Mouse (Mus musculus) hindbrain, embryonic 13.5 days (tissue): ENCODE results near the gene Kcnh3. TPM values are rescaled to one million over a fixed set of nuclear protein-coding genes. Genes with fewer than 3 reads are reported as not detected.
A peak's percentile ranks its signal among the peaks of the same experiment; 100 is the strongest.
"Not testable (repeated sequence)": the region's sequence is repeated elsewhere in the genome, so short reads cannot be mapped to it uniquely, and the experiment has no call there.

Source experiments
- ATAC-seq: fragments of 200-750 bp; cut with Nextera tagmentation; 2 replicates; pipeline ENCODE4 v1.8.0; 2017; ENCODE audit warnings: moderate TSS enrichment; ENCODE audit not compliant: low FRiP score
- H3K27ac ChIP-seq: fragments of 300-500 bp; sonication (generic); 2 replicates; pipeline ENCODE4 v1.5.1; 2015; ENCODE audit warnings: inconsistent platforms, mild to moderate bottlenecking, moderate library complexity
- H3K27me3 ChIP-seq: fragments of 300-500 bp; sonication (generic); 2 replicates; pipeline ENCODE4 v1.6.1; 2015; ENCODE audit warnings: mild to moderate bottlenecking, inconsistent platforms
- H3K36me3 ChIP-seq: fragments of 300-500 bp; sonication (generic); 2 replicates; pipeline ENCODE4 v1.6.1; 2015; ENCODE audit warnings: mild to moderate bottlenecking, inconsistent platforms
- H3K4me1 ChIP-seq: fragments of 300-500 bp; sonication (generic); replicated peaks from 2 replicates; pipeline ENCODE4 v1.6.1; 2015; ENCODE audit warnings: inconsistent platforms
- H3K4me2 ChIP-seq: fragments of 300-500 bp; sonication (generic); 2 replicates; pipeline ENCODE4 v1.6.1; 2015; ENCODE audit warnings: inconsistent platforms, mild to moderate bottlenecking, moderate library complexity
- H3K4me3 ChIP-seq: fragments of 300-500 bp; sonication (generic); 2 replicates; pipeline ENCODE4 v1.5.1; 2015; ENCODE audit warnings: mild to moderate bottlenecking, inconsistent platforms
- H3K9ac ChIP-seq: fragments of 300-500 bp; sonication (generic); 2 replicates; pipeline ENCODE4 v1.6.1; 2015; ENCODE audit warnings: mild to moderate bottlenecking, inconsistent platforms
- H3K9me3 ChIP-seq: fragments of 300-500 bp; sonication (generic); 2 replicates; pipeline ENCODE4 v1.6.1; 2016; ENCODE audit warnings: inconsistent platforms
- WGBS: fragments of 180-500 bp; shearing (Covaris S2); methylation state at CpG from one replicate; pipeline ENCODE4 v1.1.7; 2015; 5-methylcytosine and 5-hydroxymethylcytosine counted together
- polyA plus RNA-seq: library from polyadenylated mRNA; unstranded; fragments of >200 nt; fragmentation: Nextera tagmentation; extraction: Ambion mirVana; gene quantifications from 2 replicates; pipeline ENCODE4 v1.2.1, GENCODE M21; 2015

Kcnh3 gene
- polyA plus RNA-seq, 1 experiment from 2014 or later: 0.52 TPM

- Histone ChIP-seq H3K4me2 (no peak overlapping the region), H3K4me3 (no peak overlapping the region), H3K4me1 (peaks cover 27% of the 10 kb centered on the region), H3K27me3 (no peaks in the 10 kb centered on the region), H3K27ac (no peak overlapping the region), H3K36me3 (peaks cover 58% of the 10 kb centered on the region), H3K9ac (no peak overlapping the region), H3K9me3 (no peaks in the 10 kb centered on the region)
- 86% methylated on average over 9 of the region's 9 CpGs for WGBS
- ATAC-seq: no peak
These were observed 24.3 kb downstream of the Kcnh3 start for GRCm38 (mm10) chr15:99248972-99249371.

DNA sequence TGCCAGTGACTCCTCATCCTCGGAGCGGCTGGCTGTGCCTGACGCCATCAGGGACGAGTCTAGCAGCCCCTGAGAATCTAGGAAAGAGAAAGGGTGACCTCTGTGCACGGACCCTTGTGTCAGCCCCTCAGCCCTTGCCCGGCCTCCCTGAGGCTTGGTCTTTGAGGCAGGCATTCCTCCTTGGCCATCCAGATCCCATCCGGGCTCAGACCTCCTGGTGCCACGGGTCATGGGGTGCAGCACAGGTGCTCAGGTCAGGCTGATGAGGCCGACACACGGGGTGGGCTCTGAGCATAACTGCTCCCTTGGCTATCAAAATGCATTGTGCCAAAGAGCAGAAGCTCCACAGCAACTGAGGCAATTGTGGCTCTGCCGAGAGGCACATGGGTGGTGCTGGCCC lies 25.3 kb downstream of the Kcnh3 start:
- no peak for ATAC-seq

GRCm38 (mm10) chr15:99251111-99251510 lies 26.4 kb downstream of the Kcnh3 start:
- peak overlapping the region; percentile 52; the same call in 1 of the 2 replicates for H3K27ac ChIP-seq

More for the DNA sequence above, 25.3 kb downstream of the Kcnh3 start:
- 93% methylated on average over 11 of the region's 11 CpGs for WGBS
- Histone ChIP-seq H3K4me2 (peak overlapping the region; percentile 3; the same call in 1 of the 2 replicates), H3K9ac (peak overlapping the region; percentile 78), H3K27ac (no peak overlapping the region), H3K36me3 (peaks cover 48% of the 10 kb centered on the region), H3K4me3 (no peak overlapping the region), H3K9me3 (no peaks in the 10 kb centered on the region), H3K27me3 (no peaks in the 10 kb centered on the region), H3K4me1 (peaks cover 30% of the 10 kb centered on the region)

GRCm38 (mm10) chr15:99251626-99252380 lies 27.1 kb downstream of the Kcnh3 start, which contains the start of gene Mcrs1:
Gene Mcrs1 (minus strand): TSS chr15:99251961.
- ATAC-seq: peak; percentile 94

More at GRCm38 (mm10) chr15:99251111-99251510, 26.4 kb downstream of the Kcnh3 start:
- ATAC-seq, H3K27me3 ChIP-seq, H3K9me3 ChIP-seq: not testable (repeated sequence)
- whole genome bisulfite sequencing: 1% methylated on average over 14 of the region's 15 CpGs
- Histone ChIP-seq H3K9ac (peak overlapping the region; percentile 78), H3K36me3 (peaks cover 37% of the 10 kb centered on the region), H3K4me3 (peak overlapping the region; percentile 59), H3K4me2 (peak overlapping the region; percentile 80), H3K4me1 (peaks cover 30% of the 10 kb centered on the region)

GRCm38 (mm10) chr15:99252381-99253174 lies 27.9 kb downstream of the Kcnh3 start:
- no peaks in the 10 kb centered on the region for H3K27me3 ChIP-seq
- 6% methylated on average over 22 of the region's 22 CpGs for WGBS
- peak; percentile 55 for ATAC-seq
- peak overlapping the region; percentile 96 for H3K27ac ChIP-seq
- H3K36me3 ChIP-seq: peaks cover 23% of the 10 kb centered on the region
- H3K9ac ChIP-seq: peak overlapping the region; percentile 81
- peak overlapping the region; percentile 84 for H3K4me2 ChIP-seq
- H3K9me3 ChIP-seq: no peaks in the 10 kb centered on the region
- peak overlapping the region; percentile 59 for H3K4me3 ChIP-seq
- H3K4me1 ChIP-seq: peaks cover 30% of the 10 kb centered on the region

More at GRCm38 (mm10) chr15:99251626-99252380, 27.1 kb downstream of the Kcnh3 start, which contains the start of gene Mcrs1:
- no peaks in the 10 kb centered on the region for H3K27me3 ChIP-seq
- peaks cover 30% of the 10 kb centered on the region for H3K36me3 ChIP-seq
- peak within 1 kb of the TSS; percentile 81 for H3K9ac ChIP-seq
- under 1% methylated on average over 52 of the region's 52 CpGs for WGBS
- H3K4me2 ChIP-seq: peak within 1 kb of the TSS; percentile 84
- peak within 1 kb of the TSS; percentile 59 for H3K4me3 ChIP-seq
- H3K4me1 ChIP-seq: peaks cover 30% of the 10 kb centered on the region
- no peaks in the 10 kb centered on the region for H3K9me3 ChIP-seq
- H3K27ac ChIP-seq: peak within 1 kb of the TSS; percentile 96

- ATAC-seq, H3K27ac ChIP-seq, H3K9me3 ChIP-seq, H3K9ac ChIP-seq, H3K27me3 ChIP-seq: not testable (repeated sequence)
- Histone ChIP-seq H3K4me2 (peak overlapping the region; percentile 84), H3K4me3 (peak overlapping the region; percentile 59), H3K4me1 (peaks cover 30% of the 10 kb centered on the region), H3K36me3 (peaks cover 17% of the 10 kb centered on the region)
- 45% methylated on average over 2 of the region's 2 CpGs for WGBS
These were observed 28.5 kb downstream of the Kcnh3 start for GRCm38 (mm10) chr15:99253175-99253479.

DNA sequence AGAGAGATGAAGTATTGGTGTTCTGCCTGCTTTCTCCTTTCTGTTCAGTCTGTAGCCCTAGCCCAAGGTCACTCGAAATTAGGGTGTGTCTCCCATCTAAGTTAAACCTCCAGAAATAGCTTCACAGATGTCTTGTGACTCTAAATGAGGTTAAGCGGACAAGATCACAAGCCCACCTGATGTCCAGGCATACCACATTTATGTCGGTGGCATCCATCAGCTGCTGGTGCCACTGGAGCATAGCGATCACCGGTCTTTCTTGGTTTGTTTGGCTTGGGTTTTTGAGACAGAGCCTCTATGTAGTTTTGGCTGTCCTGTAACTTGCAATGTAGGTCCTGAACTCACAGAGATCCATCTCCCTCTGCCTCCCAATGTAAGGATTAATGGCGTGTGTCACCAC lies 29.1 kb downstream of the Kcnh3 start:
- no peak overlapping the region for H3K4me2 ChIP-seq
- peaks cover 30% of the 10 kb centered on the region for H3K4me1 ChIP-seq
- no peak overlapping the region for H3K9ac ChIP-seq
- peaks cover 11% of the 10 kb centered on the region for H3K36me3 ChIP-seq
- no peak overlapping the region for H3K4me3 ChIP-seq
- no peaks in the 10 kb centered on the region for H3K27me3 ChIP-seq
- no peak for ATAC-seq
- H3K9me3 ChIP-seq: no peaks in the 10 kb centered on the region
- WGBS: 97% methylated on average over 6 of the region's 6 CpGs
- no peak overlapping the region for H3K27ac ChIP-seq

- Histone ChIP-seq H3K27me3 (no peaks in the 10 kb centered on the region), H3K9me3 (no peaks in the 10 kb centered on the region), H3K9ac (no peak overlapping the region), H3K36me3 (peaks cover 3% of the 10 kb centered on the region; the same call in 1 of the 2 replicates), H3K4me1 (peaks cover 33% of the 10 kb centered on the region), H3K4me3 (no peak overlapping the region), H3K27ac (no peak overlapping the region), H3K4me2 (no peak overlapping the region)
- WGBS: 82% methylated on average over 2 of the region's 2 CpGs
- ATAC-seq: no peak
These were observed 29.9 kb downstream of the Kcnh3 start for GRCm38 (mm10) chr15:99254477-99255005.

GRCm38 (mm10) chr15:99255241-99255749 lies 30.6 kb downstream of the Kcnh3 start:
- no peaks in the 10 kb centered on the region for H3K9me3 ChIP-seq
- H3K27ac ChIP-seq: no peak overlapping the region
- H3K4me2 ChIP-seq: no peak overlapping the region
- whole genome bisulfite sequencing: 82% methylated on average over 6 of the region's 6 CpGs
- H3K4me1 ChIP-seq: peaks cover 29% of the 10 kb centered on the region
- H3K9ac ChIP-seq: no peak overlapping the region
- no peak for ATAC-seq
- no peaks in the 10 kb centered on the region for H3K36me3 ChIP-seq
- no peaks in the 10 kb centered on the region for H3K27me3 ChIP-seq
- no peak overlapping the region for H3K4me3 ChIP-seq

DNA sequence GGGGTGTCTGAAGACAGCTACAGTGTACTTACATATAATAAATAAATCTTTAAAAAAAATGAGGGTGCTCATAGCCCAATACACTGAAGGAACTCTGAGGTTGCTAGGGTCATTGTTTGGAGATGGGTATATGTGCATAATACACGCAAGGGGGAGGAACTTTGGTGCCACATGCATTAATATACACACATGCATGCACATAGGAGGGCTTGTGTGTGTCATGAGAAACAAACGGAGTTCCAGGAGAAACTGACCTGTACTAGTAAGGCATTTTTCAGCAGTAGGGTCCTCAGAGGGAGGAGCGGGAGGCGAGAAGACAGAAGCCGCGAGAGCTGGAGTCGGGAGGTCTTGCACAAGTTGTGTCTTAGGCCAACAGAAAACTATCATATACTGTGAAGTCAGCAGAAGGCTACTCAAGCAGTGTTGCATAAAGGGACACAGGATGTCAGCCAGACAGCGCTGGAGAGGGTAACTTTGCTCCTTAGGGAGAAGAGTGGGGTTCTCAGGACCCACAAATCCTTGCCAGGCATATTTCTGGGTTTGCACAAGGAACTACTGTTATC lies 34.6 kb downstream of the Kcnh3 start:
- WGBS: 63% methylated on average over 8 of the region's 8 CpGs
- peak overlapping the region; percentile 38 for H3K4me2 ChIP-seq
- no peaks in the 10 kb centered on the region for H3K27me3 ChIP-seq
- no peak for ATAC-seq
- H3K36me3 ChIP-seq: no peaks in the 10 kb centered on the region
- H3K4me3 ChIP-seq: 0 out of 2 replicates have a peak overlapping the region, but pooled peaks have one; percentile 2
- H3K9me3 ChIP-seq: no peaks in the 10 kb centered on the region
- 0 out of 2 replicates have a peak overlapping the region, but pooled peaks have one; percentile 19 for H3K9ac ChIP-seq
- H3K27ac ChIP-seq: no peak overlapping the region
- H3K4me1 ChIP-seq: peaks cover 6% of the 10 kb centered on the region

DNA sequence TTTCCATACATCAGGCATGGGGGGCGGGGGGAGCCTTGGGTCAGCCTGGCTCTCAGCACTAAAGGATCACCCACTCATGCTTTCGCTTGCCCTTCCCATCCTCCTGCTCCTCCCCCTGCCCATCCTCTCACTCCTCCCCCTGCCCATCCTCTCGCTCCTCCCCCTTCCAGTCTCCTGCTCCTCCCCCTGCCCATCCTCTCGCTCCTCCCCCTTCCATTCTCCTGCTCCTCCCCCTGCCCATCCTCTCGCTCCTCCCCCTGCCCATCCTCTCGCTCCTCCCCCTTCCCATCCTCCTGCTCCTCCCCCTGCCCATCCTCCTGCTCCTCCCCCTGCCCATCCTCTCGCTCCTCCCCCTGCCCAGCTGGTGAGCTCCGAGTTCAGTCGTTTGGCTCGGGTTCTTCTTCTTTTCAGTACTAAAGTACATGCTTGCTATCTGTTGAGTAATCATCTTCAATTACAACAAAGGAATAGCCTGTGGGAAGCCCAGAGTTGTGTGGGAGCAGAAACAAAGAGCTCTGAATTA lies 35.1 kb downstream of the Kcnh3 start:
- no peak for ATAC-seq

More for the DNA sequence above, 35.1 kb downstream of the Kcnh3 start:
- H3K9ac ChIP-seq: 0 out of 2 replicates have a peak overlapping the region, but pooled peaks have one; percentile 19
- no peaks in the 10 kb centered on the region for H3K36me3 ChIP-seq
- H3K4me3 ChIP-seq: 0 out of 2 replicates have a peak overlapping the region, but pooled peaks have one; percentile 2
- H3K4me2 ChIP-seq: peak overlapping the region; percentile 38
- no peaks in the 10 kb centered on the region for H3K9me3 ChIP-seq
- 0 out of 2 replicates have a peak overlapping the region, but pooled peaks have one; percentile 5 for H3K27ac ChIP-seq
- no peaks in the 10 kb centered on the region for H3K27me3 ChIP-seq
- WGBS: 1% methylated on average over 7 of the region's 10 CpGs
- peaks cover 3% of the 10 kb centered on the region; the same call in 1 of the 2 replicates for H3K4me1 ChIP-seq
